Mouse (Mus musculus) spleen, embryonic (tissue): ENCODE results near the gene Tmbim7.

Source experiments
- CTCF ChIA-PET: fragments of 350-600 bp; sonication (Branson Sonifier 250); formaldehyde crosslinking; loops from one replicate; lab custom pipeline; 2022; lab: Charles Lee

The Tmbim7 gene

DNA sequence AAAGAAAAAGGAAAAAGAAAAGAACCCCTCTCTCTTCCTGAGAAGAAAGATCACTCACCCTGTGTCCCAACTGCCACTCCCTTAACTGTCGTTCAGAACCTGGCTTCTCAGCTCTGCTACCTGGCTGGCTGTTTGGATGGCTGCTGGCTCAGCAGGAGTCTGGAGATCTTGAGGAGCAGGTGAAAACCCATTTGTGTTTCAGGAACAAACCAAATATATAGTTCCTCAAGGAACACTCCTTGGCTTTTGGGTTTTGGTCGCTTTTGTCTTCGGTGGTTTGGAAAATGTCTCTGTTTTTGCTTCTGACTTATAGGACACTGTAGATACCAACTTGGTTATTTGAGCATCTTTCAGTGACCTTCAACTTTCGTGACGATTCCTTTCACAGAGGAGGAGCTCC is 6.1 kb downstream of the Tmbim7 start, which contains the start of gene Gatad1:
Gatad1 (minus strand) TSS at position 101 of the 400 bp plus-strand sequence.
- CTCF ChIA-PET, result no interaction called here

DNA sequence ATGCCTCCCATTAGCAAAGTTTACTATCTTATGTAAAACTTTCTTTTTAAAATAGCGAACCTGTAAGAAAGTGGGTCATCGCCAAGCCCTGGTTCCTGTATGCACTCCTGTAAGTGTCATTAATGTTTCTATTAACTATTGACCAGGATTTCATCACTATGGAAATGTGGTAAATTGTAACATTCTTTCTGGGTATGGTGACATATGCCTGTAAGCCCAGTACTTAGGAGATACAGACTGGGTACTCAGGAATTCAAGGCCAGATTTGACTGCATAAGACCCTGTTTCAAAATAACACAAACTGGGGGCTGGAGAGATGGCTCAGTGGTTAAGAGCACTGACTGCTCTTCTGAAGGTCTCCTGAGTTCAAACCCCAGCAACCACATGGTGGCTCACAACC is 14.2 kb downstream of the Tmbim7 start:
- CTCF ChIA-PET, result no interaction called here

- CTCF ChIA-PET, result no interaction called here
These were observed 15.6 kb downstream of the Tmbim7 start for GRCm38 (mm10) chr5:3666585-3666984.

DNA sequence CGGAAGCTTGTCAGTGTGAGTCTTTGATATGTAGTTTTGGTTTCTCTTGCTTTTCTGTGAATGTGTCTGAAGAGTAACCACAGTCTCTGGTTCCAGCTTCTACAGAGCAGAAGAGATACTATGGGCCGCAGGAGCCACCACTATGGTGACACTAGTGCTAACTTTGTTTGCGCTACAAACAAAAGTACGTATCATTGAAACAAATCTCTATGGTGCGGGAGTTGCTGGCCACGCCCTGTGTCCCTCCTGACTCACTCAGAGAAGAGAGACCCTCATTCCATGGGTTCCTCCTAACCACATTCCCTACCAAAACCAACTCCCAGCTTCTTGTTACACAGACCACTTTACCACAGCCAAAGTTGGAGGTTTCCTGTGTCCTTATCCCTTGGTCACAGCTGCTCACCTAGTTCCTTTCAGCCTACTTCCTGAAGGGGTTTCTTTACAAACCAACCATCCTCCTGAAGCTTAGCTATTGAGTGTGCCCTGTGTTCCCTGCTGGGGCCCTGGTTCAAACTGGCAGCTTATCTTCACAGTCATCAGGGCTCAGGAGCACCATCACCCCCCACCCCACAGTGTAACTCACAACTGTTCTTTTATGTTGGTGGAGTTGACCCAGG is 19.1 kb downstream of the Tmbim7 start:
- CTCF ChIA-PET, result interaction anchor here (0.6 kb wide), 1 partner anchor 18 kb away, joined by 4 read pairs; no protein-coding TSS in a partner anchor

DNA sequence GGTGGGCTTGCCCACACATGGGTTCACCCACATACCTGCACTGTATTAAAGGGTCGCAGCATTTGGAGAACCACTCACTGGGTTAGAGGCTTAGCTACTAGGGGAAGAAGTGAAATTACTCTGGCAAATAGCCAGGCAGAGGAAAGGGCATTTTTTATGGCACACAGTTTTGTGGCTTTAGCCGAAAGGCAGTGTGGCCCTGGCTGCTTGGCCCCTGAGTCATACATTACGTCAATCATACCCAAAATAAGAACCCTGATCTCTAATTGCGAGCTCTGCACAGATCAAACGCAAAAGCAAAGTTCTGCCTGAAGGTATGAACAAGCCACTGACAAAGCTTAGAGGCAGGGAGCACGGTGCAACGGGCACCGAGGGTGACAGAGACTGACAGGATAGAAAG is 37.3 kb downstream of the Tmbim7 start:
- CTCF ChIA-PET, result no interaction called here

DNA sequence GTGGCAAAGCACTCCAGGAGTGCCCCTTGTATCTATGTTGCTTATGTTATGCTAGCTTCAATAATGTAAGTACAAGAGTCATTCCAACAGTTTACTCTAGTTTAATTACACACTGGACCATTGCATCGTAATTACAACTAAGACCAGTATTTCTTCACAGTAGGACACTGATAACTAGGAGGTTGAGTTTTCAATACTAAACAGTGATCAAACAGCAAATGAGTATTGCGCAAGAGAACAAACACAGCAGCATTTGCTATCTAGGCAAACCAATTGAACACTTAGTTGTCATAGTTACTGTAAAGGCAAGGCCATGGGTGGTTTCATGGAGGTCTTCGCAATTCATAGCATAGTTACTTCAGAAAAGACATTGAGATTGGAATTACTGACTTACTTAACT is 40.3 kb downstream of the Tmbim7 start:
- CTCF ChIA-PET, result no interaction called here

DNA sequence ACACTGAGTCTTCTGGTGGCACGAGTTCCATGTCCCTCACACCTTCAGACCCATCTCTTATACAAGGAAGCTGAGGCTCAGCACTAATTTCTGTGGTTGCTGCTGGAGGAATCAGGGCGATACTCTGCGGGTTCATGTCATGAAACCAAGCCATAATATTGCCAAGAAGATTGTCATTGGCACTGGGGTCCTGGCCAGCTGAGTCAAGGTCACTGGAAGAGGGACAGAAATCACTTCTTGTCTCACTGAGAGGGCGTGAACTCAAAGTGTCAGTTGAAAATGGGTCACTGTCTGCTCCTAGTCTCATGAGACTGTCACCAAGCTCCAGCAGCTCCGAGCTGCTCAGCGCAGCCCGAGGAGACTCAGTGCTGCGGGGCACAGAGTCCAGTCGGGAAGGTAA is 42.0 kb downstream of the Tmbim7 start:
- CTCF ChIA-PET, result no interaction called here

- CTCF ChIA-PET, result no interaction called here
These were observed 44.2 kb downstream of the Tmbim7 start for GRCm38 (mm10) chr5:3695191-3695590.

- CTCF ChIA-PET, result interaction anchor here (0.6 kb wide), 1 partner anchor 10 kb away, joined by 4 read pairs; no protein-coding TSS in a partner anchor
These were observed 45.0 kb downstream of the Tmbim7 start for GRCm38 (mm10) chr5:3696031-3696430.

DNA sequence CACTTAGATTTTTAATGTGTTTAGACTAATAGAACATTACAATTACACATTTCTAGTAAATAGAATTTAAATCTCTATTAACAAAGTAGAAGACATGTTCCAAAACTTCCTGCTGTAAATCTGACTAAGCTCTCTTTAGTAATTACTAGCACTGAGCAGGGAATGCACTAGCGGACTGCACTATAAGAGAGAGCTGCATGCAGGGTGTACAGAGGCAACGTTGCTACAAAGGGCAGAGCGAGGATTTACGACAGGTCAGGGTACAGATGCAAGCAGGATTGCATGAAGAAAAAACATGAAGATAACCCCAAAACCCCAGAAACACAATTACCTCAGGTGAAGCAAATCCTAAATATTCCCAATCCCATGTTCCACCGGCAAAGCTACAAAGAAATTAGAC is 49.0 kb downstream of the Tmbim7 start:
- CTCF ChIA-PET, result no interaction called here

GRCm38 (mm10) chr5:3702180-3702579 is 51.2 kb downstream of the Tmbim7 start:
- CTCF ChIA-PET, result no interaction called here

DNA sequence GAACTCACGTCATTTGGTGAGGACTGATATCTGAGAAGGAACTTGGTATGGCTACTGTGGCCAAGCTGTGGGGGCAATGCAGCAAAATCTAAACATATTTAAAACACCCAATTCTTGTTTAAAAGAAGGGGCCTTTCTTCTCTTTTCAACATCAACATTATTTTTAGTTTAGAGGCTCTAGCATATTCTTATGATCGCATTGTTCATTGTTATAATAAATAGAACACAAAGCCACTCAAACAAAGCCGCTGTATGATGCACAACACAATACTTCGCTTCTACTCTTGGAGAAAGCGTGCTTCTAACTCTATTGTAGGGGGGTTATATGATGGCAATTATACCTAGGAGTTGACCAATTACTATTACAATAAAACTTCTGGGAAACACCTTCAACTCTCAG is 64.8 kb downstream of the Tmbim7 start:
- CTCF ChIA-PET, result no interaction called here

DNA sequence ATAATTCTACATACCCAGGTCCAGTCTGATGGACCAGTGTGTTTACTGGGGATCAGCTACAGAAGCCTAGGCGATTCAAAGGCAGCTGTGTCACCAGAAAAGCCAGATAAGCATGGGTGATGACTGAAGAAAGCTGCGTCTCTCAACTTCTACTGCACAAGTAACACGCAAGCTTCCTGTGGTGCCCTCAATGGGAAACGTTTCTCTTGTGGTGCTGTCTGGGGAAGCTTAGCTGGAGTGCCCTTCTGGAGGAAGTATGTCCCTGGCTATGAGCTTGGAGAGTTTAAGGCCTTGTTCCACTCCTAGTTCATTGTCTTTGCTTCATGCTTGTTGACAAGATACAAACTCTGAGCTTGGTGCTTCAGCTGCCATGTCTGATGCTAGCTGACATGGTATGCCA is 68.4 kb downstream of the Tmbim7 start:
- CTCF ChIA-PET, result interaction anchor here (1.1 kb wide), 1 partner anchor 10 kb away, joined by 10 read pairs; no protein-coding TSS in a partner anchor

GRCm38 (mm10) chr5:3722873-3723272 is 71.9 kb downstream of the Tmbim7 start:
- CTCF ChIA-PET, result no interaction called here

DNA sequence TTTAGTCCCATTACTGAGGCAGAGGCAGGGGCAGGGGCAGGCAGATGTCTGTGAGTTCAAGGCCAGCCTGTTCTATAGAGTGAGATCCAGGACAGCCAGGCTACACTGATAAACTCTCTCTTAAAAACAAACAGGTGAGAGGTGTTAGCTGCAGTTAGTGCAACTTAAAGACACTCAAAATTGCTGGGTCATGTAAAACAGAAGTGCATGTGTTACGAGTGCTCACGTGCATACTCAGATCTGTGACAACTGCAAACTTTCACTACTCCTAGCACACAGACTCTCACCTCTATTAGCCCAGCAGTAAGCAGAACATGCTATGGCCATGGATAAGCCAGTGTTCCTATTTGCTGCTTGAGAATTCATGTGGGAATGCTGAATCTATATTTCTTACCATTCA is 72.4 kb downstream of the Tmbim7 start:
- CTCF ChIA-PET, result no interaction called here

DNA sequence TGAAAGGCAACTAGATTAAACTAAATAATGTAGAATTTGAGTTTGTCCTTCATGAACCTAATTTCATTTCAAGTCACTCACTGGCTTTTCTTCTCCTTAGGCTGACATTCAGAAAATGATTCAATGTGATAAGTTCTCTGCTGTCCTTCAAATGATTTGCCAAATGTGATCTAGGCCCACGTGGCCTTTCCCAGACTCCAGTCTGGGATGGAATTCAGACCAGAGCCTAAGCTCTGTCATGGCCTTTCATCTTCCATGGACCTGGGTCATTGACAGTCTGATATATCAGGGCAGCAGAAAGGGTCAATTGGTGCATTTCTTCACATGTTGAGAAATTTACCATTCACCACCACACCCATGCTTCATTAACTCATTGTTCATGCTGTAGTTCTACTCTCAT is 74.5 kb downstream of the Tmbim7 start:
- CTCF ChIA-PET, result no interaction called here

DNA sequence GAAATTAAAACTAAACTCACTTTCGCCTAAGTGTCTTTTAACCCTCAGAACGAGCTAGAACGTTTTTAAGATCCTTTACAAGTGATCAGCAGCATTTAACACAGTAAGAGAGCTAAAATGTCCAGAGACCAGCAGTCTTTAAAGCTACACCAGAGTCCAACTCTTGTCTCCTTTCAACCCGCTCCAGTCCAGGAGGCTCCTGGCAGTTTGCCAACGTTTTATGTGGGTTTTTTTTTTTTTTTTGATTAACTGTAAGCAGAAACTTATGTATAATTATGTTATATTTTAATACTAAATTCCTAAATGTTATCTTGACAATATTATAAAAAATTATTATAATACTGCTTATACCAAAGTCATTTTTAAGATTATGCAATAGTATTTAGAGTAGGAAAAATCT is 77.8 kb downstream of the Tmbim7 start:
- CTCF ChIA-PET, result interaction anchor here (0.8 kb wide), 1 partner anchor 9 kb away, joined by 10 read pairs; no protein-coding TSS in a partner anchor
